Mouse (Mus musculus) midbrain, embryonic 16.5 days (tissue): ENCODE measurements at regions not wholly inside any gene's neighbourhood (a gene's known extent, or its start where the extent isn't known, plus 50 kb on each side); places are given as distances from the start of the nearest gene placed in this dataset.

ENCODE experiments used
- ATAC-seq: fragments of 200-750 bp; cut with Nextera tagmentation; 2 replicates; pipeline ENCODE4 v1.8.0; 2017; ENCODE audit warnings: moderate TSS enrichment
- H3K27ac ChIP-seq: fragments of 300-500 bp; sonication (generic); 2 replicates; pipeline ENCODE4 v1.5.1; 2014; ENCODE audit warnings: mild to moderate bottlenecking, low read length, mixed read lengths
- H3K27me3 ChIP-seq: fragments of 300-500 bp; sonication (generic); 2 replicates; pipeline ENCODE4 v1.6.1; 2014; ENCODE audit warnings: low read depth, low read length, mixed read lengths; ENCODE audit not compliant: control insufficient read depth, insufficient read depth
- H3K36me3 ChIP-seq: fragments of 300-500 bp; sonication (generic); 2 replicates; pipeline ENCODE4 v1.6.1; 2014; ENCODE audit warnings: mild to moderate bottlenecking, low read length, moderate library complexity, mixed read lengths; ENCODE audit not compliant: control insufficient read depth, insufficient read depth
- H3K4me1 ChIP-seq: fragments of 300-500 bp; sonication (generic); 2 replicates; pipeline ENCODE4 v1.6.1; 2014; ENCODE audit warnings: mild to moderate bottlenecking, low read length, mixed read lengths; ENCODE audit not compliant: control insufficient read depth, insufficient read depth
- H3K4me2 ChIP-seq: fragments of 300-500 bp; sonication (generic); 2 replicates; pipeline ENCODE4 v1.6.1; 2014; ENCODE audit warnings: mild to moderate bottlenecking, low read length, mixed read lengths
- H3K4me3 ChIP-seq: fragments of 300-500 bp; sonication (generic); 2 replicates; pipeline ENCODE4 v1.5.1; 2014; ENCODE audit warnings: low read depth, mild to moderate bottlenecking, low read length, moderate library complexity, mixed read lengths
- H3K9ac ChIP-seq: fragments of 300-500 bp; sonication (generic); 2 replicates; pipeline ENCODE4 v1.6.1; 2014; ENCODE audit warnings: low read depth, low read length, mixed read lengths
- H3K9me3 ChIP-seq: fragments of 300-500 bp; sonication (generic); replicated peaks from 2 replicates; pipeline ENCODE4 v1.6.1; 2014; ENCODE audit warnings: mild to moderate bottlenecking, low read length, mixed read lengths; ENCODE audit not compliant: control insufficient read depth, poor library complexity, severe bottlenecking
- WGBS: fragments of 180-500 bp; shearing (Covaris S2); extraction: QIAGEN DNeasy Blood & Tissue Kit; methylation state at CpG from one replicate; pipeline ENCODE4 v1.1.7; 2014; 5-methylcytosine and 5-hydroxymethylcytosine counted together

GRCm38 (mm10) chr1:184483371-184483770 is 249.0 kb downstream of the Hlx start:
- no peaks in the 10 kb centered on the region for H3K9me3 ChIP-seq
- H3K36me3 ChIP-seq, result no peaks in the 10 kb centered on the region
- H3K9ac ChIP-seq, result no peak overlapping the region
- no peaks in the 10 kb centered on the region for H3K4me1 ChIP-seq
- H3K27me3 ChIP-seq, result no peaks in the 10 kb centered on the region; the same call in 1 of the 2 replicates
- 63% methylated on average over 7 of the region's 7 CpGs for WGBS
- ATAC-seq, result no peak
- no peak overlapping the region for H3K27ac ChIP-seq
- H3K4me2 ChIP-seq, result no peak overlapping the region
- H3K4me3 ChIP-seq, result no peak overlapping the region

DNA sequence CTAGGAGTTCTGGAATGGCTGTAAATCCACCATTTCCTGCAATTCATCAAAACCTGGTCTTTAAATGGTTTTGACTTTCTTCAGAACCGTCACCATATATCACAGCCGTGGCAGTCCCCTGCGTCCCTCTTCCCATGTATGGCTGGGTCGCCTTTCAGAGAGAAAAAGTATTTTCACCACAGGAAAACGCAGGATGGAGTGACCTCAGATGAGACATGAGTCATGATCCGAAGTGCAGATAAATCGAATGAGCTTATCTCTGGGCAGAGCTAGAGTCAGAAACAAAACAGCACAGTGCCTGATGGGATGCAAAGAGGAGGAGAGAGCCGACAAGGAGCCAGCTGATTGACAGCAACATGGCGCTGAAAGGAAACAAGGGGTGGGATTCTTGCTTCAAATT is 250.4 kb downstream of the Hlx start:
- no peak overlapping the region for H3K4me2 ChIP-seq
- no peak overlapping the region for H3K4me3 ChIP-seq
- 87% methylated on average over 9 of the region's 9 CpGs for WGBS
- no peak for ATAC-seq
- no peak overlapping the region for H3K27ac ChIP-seq
- H3K9me3 ChIP-seq, result no peaks in the 10 kb centered on the region
- no peaks in the 10 kb centered on the region for H3K4me1 ChIP-seq
- H3K9ac ChIP-seq, result no peak overlapping the region
- H3K27me3 ChIP-seq, result no peaks in the 10 kb centered on the region; the same call in 1 of the 2 replicates
- no peaks in the 10 kb centered on the region for H3K36me3 ChIP-seq

GRCm38 (mm10) chr1:184480571-184481220 is 251.7 kb downstream of the Hlx start:
- no peak overlapping the region for H3K27ac ChIP-seq
- no peak for ATAC-seq
- no peak overlapping the region for H3K4me3 ChIP-seq
- no peak overlapping the region for H3K4me2 ChIP-seq
- no peaks in the 10 kb centered on the region for H3K36me3 ChIP-seq
- WGBS, result 93% methylated on average over 9 of the region's 9 CpGs
- no peaks in the 10 kb centered on the region for H3K9me3 ChIP-seq
- H3K27me3 ChIP-seq, result no peaks in the 10 kb centered on the region; the same call in 1 of the 2 replicates
- no peaks in the 10 kb centered on the region for H3K4me1 ChIP-seq
- no peak overlapping the region for H3K9ac ChIP-seq

DNA sequence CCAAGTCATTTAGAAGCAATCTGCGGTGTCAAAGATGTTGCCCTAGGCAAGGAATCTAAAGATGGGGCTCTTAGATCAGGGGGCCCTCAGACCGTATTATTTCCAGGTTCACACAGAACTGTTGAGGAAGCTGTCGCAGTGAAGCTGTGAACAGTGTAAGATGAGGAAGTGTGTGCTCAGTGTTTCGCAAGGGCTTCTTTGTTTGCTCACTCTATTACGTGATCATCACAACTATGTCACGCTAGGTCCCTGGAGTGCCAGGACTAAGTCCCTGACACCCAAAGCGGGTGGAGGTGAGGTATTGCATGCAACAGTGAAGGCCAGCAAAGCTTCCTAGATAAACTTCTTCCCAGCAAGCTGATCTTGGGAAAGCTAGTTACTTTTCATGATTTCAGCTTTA is 254.4 kb downstream of the Hlx start:
- H3K9me3 ChIP-seq, result no peaks in the 10 kb centered on the region
- WGBS, result 91% methylated on average over 7 of the region's 7 CpGs

GRCm38 (mm10) chr1:184462481-184463124 is 269.8 kb downstream of the Hlx start:
- no peaks in the 10 kb centered on the region for H3K36me3 ChIP-seq
- no peak overlapping the region for H3K4me3 ChIP-seq
- H3K4me1 ChIP-seq, result no peaks in the 10 kb centered on the region
- H3K9ac ChIP-seq, result no peak overlapping the region
- no peak overlapping the region for H3K4me2 ChIP-seq
- H3K9me3 ChIP-seq, result no peaks in the 10 kb centered on the region
- no peaks in the 10 kb centered on the region; the same call in 1 of the 2 replicates for H3K27me3 ChIP-seq
- WGBS, result 23% methylated on average over 9 of the region's 9 CpGs
- ATAC-seq, result no peak
- H3K27ac ChIP-seq, result no peak overlapping the region

More for the DNA sequence above, 254.4 kb downstream of the Hlx start:
- Histone ChIP-seq H3K27me3 (no peaks in the 10 kb centered on the region), H3K4me2 (no peak overlapping the region), H3K4me3 (no peak overlapping the region), H3K9ac (no peak overlapping the region), H3K4me1 (no peaks in the 10 kb centered on the region), H3K27ac (no peak overlapping the region), H3K36me3 (no peaks in the 10 kb centered on the region)
- ATAC-seq, result no peak

- ATAC-seq, result no peak
- H3K27ac ChIP-seq, result no peak overlapping the region
- H3K4me3 ChIP-seq, result no peak overlapping the region
- H3K4me1 ChIP-seq, result no peaks in the 10 kb centered on the region
- H3K4me2 ChIP-seq, result no peak overlapping the region
- no peaks in the 10 kb centered on the region for H3K9me3 ChIP-seq
- no peaks in the 10 kb centered on the region for H3K36me3 ChIP-seq
- H3K27me3 ChIP-seq, result no peaks in the 10 kb centered on the region
- H3K9ac ChIP-seq, result no peak overlapping the region
Observed at GRCm38 (mm10) chr1:184461411-184461810, 271.0 kb downstream of the Hlx start.

DNA sequence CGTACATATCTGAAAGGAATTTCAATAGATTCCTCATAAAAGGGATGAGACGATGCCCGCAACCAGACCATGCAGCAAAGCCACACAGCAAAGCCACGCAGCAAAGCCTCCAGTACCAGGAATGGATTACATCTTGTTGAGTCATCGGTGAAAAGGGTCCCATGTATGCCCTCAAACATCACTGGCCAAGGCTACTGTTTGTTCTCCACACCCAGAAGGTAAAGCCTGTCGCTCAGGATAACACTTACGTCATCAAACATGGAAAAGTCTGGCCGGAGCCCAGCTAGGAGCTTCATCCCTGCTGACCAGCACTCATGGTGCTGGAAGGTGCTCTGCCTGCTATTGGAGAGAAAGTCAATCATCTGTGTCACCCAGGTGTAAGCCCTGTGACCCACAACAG is 275.7 kb downstream of the Hlx start:
- no peak overlapping the region for H3K9ac ChIP-seq
- WGBS, result 92% methylated on average over 8 of the region's 8 CpGs
- H3K9me3 ChIP-seq, result no peaks in the 10 kb centered on the region
- H3K4me1 ChIP-seq, result no peaks in the 10 kb centered on the region
- no peak overlapping the region for H3K4me3 ChIP-seq
- no peak overlapping the region for H3K4me2 ChIP-seq
- H3K27ac ChIP-seq, result no peak overlapping the region
- no peaks in the 10 kb centered on the region for H3K27me3 ChIP-seq
- ATAC-seq, result no peak
- H3K36me3 ChIP-seq, result no peaks in the 10 kb centered on the region

- ATAC-seq, result no peak
- WGBS, result 72% methylated on average over 4 of the region's 4 CpGs
- Histone ChIP-seq H3K4me2 (no peak overlapping the region), H3K4me1 (no peaks in the 10 kb centered on the region), H3K27ac (no peak overlapping the region), H3K27me3 (no peaks in the 10 kb centered on the region; the same call in 1 of the 2 replicates), H3K4me3 (no peak overlapping the region), H3K9me3 (no peaks in the 10 kb centered on the region), H3K36me3 (no peaks in the 10 kb centered on the region), H3K9ac (no peak overlapping the region)
Observed at GRCm38 (mm10) chr1:184454381-184454780, 278.0 kb downstream of the Hlx start.

- Histone ChIP-seq H3K9me3 (no peaks in the 10 kb centered on the region), H3K36me3 (no peaks in the 10 kb centered on the region), H3K9ac (no peak overlapping the region), H3K4me2 (no peak overlapping the region), H3K27ac (no peak overlapping the region), H3K4me3 (no peak overlapping the region), H3K27me3 (no peaks in the 10 kb centered on the region; the same call in 1 of the 2 replicates), H3K4me1 (no peaks in the 10 kb centered on the region)
- ATAC-seq, result no peak
- 41% methylated on average over 5 of the region's 5 CpGs for WGBS
Observed at GRCm38 (mm10) chr1:184453673-184454072, 278.7 kb downstream of the Hlx start.
